Mouse (Mus musculus): Measurements from ENCODE around the gene Atg4a. TPM values are rescaled to one million over a fixed set of nuclear protein-coding genes. Genes with fewer than 3 reads are reported as not detected.

Gene Atg4a
- 3.4 TPM for polyA plus RNA-seq (2015; fragmentation: Illumina TruSeq; extraction: RNeasy Lipid Tissue Mini Kit (QIAGEN cat#74804); ENCODE audit: insufficient read depth, low read depth, low replicate concordance)

DNA sequence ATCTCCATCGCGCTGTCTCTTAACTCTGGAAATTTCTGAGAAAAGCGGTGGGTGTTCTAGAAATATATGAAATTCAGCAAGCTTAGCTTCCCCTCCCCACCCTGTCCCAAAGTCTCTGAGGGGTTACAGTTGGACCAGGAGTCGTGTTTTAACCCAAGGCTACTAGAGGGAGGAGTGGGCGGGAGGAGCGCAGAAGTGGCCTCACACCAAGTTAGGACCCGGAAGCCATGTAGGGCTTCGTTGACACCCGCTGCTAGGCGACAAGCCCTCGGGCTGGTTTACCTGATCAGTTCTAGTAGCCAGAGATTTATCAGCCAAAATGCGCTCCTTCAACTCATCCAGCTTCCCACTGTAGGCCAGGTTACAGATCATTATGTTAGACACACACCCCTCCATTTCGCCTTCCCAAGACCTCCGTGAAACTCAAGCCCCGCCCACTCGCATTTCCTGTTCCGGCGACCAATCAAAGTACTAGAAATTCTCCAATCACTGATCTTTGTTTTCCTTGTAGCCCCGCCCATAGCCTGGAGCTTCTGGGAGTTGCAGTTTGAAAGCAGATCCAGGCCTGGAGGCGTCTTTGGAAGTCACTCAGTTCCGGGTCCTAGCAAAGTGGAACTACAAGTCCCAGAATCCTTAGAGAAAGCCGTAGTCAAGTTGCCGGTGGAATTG is at the start of gene Atg4a, which contains the start of gene Psmd10:
Atg4a (plus strand) TSS at position 636 of the 669 bp plus-strand sequence.
Psmd10 (minus strand) TSS at position 457 of the 669 bp plus-strand sequence.

DNA sequence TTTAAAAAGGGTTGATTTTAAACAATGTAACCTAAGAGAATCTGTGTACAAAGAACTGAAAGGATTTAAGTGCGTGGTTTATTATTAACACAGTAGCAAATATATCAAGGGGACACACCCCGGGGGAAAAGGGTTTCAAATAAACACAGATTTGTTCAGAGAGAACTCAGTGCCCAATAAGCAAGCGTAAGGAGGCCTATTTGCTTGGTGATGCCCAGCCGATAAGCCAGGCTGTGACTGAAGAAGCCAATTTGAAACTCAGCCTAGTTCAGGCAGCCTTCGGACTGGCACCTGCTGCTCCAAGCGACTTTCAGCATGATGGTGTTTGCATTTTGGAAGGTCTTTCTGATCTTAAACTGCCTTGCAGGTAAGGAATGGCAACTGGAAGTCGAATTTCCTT is 49.3 kb upstream of the Atg4a start, which contains the start of gene Vsig1:
Vsig1 (plus strand) TSS at position 249 of the 400 bp plus-strand sequence.

Other genes with a start within 250 kb of the Atg4a start
- gene Tex13b, start 143.5 kb upstream of the Atg4a start, polyA plus RNA-seq (2015; fragmentation: Illumina TruSeq; extraction: RNeasy Lipid Tissue Mini Kit (QIAGEN cat#74804); ENCODE audit: insufficient read depth, low read depth, low replicate concordance), result not detected
- not detected for gene Vsig1, start 49.3 kb upstream of the Atg4a start, polyA plus RNA-seq (2015; fragmentation: Illumina TruSeq; extraction: RNeasy Lipid Tissue Mini Kit (QIAGEN cat#74804); ENCODE audit: insufficient read depth, low read depth, low replicate concordance)
- gene Psmd10, start 179 bp upstream of the Atg4a start, polyA plus RNA-seq (2015; fragmentation: Illumina TruSeq; extraction: RNeasy Lipid Tissue Mini Kit (QIAGEN cat#74804); ENCODE audit: insufficient read depth, low read depth, low replicate concordance), result 4.0 TPM

Measured in pancreas, adult 10 weeks (tissue).